Mouse (Mus musculus) regulatory T cell (primary cell): Measurements from ENCODE around the gene Uba2.
"Not testable (repeated sequence)": the region's sequence is repeated elsewhere in the genome, so short reads cannot be mapped to it uniquely, and the experiment has no call there.

ENCODE experiments used
- in situ Hi-C: fragments of 300-600 bp; cut with MboI, MseI; formaldehyde crosslinking; loops from one replicate; pipeline ENCODE4 v1.15.1; 2025; ENCODE audit warnings: high pct_unique_total_duplicates

Gene Uba2

DNA sequence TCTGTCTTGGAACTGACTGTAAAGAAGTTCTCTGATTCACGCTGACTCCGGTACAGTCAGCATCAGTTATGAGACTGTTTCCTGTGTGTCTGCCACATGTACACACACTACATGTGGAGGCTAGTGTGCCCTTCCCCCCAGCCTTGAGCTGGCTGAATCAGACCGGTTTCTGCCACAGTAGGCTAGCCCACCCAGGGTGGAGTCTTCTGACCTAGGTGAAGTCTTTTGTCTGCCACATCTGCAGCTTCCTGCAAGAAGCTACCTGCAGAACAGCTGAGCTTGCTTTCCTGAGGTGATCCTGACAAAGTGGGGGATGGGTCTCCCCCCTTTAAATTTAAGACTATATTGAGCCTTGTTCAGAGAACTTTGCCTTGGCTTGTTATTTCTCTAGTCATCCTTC is at the start of gene Uba2:
Uba2 (minus strand) TSS at position 146 of the 400 bp plus-strand sequence.
- in situ Hi-C loops: no loop called here

DNA sequence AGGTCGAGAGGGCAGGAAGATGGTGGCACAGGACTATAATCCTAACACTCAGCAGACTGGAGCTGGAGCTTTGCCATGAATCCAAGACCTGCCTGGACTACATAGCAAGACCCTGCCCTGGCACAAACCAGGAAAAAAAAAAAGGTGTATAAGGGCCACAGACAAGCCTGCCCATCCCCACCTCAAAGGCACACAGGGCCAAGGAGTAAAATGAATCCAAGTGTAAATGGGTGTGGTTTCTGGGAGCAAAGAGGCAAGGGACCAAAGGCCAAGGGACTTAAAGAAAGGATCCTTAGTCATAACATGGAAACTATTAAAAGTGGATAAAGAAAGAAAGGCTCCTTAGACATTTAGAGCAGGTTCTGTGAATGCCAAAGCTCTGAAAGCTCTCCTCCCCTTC is 49.1 kb upstream of the Uba2 start:
- in situ Hi-C loops: no loop called here

DNA sequence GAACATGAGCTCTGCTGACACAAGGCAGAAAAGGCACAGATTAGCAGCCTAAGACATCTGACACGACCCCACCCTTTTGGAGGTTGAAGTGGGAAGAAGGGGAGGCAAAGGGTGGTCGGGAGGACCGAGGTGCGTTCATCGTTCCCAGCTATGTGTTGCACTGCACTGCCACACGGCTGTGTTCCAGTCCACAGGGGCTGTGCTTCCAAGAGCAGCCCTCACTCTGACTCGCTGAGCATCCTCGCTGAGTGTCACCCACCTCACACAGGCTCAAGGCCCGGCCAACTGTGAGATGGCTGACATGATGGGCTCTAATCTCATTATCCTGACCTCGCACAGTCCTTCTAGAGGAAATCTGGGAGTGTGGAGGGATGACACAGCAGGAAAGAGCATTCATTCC is 47.1 kb upstream of the Uba2 start:
- in situ Hi-C loops: no loop called here

DNA sequence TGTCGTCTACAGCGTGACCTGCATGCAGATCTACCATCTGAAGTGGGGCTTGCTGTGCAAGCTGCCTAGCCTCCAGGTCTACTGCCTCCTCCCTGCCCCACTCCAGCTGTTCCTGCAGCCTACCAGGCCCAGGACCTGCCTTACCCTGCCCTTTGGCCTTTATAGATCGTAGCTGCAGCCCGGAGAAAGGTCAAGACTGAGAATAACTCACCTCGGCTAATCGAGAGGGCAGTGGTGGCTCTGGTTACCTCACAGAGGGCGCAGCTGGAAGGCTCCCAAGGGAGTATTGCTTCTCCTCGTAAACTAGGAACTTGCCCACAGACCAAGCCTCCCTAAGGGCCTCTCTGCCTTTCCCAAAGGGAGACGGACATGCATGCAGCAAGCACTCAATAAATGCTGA is 46.1 kb upstream of the Uba2 start:
- in situ Hi-C loops: no loop called here

DNA sequence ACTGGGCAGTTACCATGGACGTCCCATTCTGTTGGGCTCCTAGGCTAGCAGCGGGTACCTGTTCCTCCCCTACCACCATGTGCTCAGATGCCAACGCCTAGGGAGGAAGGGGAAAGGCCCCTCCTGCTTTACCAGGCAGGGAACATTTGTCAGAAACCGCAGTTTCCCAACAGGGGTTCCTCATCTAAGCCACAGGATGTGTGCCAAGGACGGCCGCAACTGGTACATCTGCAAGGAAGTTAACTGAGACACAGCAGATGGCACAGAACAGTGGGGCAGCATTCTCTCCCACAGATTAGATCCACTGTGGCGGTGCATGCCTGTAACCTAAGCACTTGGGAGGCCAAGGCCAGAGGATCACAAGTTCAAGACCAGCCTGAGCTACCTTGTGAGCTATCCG is 45.2 kb upstream of the Uba2 start:
- in situ Hi-C loops: no loop called here

DNA sequence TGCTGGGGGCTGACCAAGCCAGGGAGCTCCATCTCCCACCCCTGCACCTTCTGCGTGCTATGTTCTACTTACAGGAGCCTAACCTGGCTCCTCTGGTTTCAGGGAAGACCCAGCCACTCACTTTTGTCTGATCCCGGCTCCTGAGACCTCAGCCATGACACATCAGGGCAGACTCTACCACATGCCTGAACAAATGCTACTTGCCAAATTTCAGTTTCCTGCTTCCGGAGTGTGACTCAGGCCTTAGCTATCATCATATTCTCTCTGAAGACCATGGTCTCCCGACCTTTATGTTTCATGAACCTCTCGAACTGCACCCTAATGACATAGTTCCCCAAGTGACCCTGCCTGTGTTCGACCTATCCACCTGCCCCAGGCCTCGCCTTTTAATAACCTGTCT is 43.9 kb upstream of the Uba2 start:
- in situ Hi-C loops: no loop called here

DNA sequence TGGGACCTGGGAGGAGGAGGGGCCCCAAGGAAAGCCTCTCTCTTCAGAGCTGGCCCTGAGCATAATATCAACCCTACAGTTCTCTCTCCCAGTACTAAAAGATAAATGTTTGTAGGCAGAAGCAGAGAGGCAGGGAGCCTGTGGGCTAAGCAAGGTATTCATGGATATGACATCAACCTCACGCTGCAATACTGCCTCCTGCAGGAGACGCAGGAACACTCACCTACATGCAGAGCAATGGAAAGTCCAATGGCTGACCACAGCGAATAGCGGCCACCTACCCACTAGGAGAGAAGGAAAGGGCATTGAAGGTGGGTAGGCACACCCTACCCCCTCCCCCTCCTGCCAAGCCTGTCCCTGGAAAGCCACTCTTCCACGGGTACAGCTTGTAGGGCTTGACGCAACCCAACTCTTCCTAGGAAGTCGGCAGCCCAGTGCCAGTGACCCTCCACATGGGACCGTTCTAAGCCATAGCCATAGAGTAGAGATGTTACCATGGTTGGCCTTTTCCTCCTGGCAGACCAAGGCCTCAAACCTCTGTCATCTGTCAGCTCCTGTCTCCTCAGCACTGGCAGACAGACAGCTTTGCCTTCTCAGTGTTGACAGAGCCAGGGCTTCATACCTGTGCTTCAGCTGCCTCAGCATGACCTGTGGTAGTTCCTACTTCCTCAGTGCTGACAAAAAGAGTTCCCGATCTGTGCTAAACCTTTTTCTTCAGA is 38.8 kb upstream of the Uba2 start:
- in situ Hi-C loops: no loop called here

DNA sequence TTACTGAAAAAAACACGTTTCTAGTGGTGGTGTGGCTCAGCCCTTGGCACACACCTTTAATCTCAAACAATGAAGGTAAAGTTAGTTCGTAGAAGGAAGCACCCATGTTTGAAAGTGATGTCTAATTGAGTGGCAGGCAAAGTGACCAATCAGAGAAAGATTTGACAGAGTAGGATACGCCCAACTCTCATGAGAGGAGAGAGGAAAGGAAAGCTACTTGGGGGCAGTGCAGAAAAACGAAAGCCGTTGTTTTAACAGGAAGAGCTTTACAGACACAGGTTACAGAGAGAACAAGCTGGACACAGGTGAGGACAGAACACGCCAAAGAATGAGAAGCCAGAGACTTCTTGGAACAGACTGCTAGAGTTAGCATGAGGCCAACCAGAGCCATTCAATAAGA is 36.9 kb upstream of the Uba2 start:
- in situ Hi-C loops: no loop called here

DNA sequence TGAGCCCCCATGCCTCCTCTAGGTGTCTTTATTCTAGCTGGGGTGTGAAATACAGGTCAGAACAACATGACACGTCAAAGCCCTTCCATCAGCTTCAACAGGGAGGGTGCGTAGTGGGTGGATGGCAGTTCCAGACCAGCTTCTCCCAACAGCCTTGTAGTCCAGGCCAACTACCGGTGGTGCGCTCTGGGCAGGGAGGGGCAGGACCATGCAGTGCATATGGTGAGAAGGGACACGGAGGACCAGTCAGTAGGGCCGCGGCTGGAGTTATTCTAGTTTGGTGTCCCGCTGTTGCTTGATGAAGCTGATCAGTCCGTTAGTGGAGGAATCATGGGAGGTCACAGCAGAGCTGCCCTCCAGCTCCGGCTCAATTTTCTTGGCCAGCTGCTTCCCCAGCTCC is 32.7 kb upstream of the Uba2 start:
- in situ Hi-C loops: not testable (repeated sequence)

DNA sequence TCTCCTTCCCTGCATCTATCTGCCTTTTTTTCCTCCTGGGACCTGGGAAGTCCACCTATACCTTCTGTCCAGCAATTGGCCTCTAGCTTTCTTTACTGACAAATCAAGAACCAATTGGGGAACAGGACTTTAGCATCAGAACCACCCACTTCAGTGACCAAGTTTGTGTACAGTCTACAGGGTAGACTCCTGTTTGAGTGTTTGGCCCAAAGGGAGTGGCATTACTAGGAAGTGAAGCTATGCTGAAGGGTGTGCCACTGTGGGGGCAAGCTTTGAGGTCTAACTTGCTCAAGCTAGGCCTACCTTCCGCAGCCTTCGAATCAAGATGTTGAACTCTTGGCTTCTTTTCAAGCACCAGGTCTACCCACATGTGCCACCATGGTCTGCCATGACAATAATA is 31.4 kb upstream of the Uba2 start:
- in situ Hi-C loops: no loop called here

DNA sequence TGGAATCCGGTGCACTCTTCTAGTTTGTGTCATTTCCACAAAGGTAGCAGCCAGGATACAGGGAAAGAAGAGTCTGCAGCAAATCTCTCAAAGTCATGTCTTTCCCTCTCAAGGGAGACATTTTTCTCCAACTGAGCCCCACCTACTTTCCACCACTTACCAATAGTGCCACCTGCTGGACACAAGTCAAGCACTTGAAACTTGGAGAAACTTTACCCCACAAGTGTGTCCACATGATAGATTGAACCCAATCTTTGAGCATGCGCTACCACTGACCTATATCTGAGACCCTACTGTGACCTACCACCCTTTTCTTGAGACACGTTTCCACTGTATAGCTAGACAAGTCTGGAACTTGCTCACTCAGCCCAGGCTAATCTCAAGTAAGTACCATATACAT is 28.9 kb upstream of the Uba2 start:
- in situ Hi-C loops: no loop called here

DNA sequence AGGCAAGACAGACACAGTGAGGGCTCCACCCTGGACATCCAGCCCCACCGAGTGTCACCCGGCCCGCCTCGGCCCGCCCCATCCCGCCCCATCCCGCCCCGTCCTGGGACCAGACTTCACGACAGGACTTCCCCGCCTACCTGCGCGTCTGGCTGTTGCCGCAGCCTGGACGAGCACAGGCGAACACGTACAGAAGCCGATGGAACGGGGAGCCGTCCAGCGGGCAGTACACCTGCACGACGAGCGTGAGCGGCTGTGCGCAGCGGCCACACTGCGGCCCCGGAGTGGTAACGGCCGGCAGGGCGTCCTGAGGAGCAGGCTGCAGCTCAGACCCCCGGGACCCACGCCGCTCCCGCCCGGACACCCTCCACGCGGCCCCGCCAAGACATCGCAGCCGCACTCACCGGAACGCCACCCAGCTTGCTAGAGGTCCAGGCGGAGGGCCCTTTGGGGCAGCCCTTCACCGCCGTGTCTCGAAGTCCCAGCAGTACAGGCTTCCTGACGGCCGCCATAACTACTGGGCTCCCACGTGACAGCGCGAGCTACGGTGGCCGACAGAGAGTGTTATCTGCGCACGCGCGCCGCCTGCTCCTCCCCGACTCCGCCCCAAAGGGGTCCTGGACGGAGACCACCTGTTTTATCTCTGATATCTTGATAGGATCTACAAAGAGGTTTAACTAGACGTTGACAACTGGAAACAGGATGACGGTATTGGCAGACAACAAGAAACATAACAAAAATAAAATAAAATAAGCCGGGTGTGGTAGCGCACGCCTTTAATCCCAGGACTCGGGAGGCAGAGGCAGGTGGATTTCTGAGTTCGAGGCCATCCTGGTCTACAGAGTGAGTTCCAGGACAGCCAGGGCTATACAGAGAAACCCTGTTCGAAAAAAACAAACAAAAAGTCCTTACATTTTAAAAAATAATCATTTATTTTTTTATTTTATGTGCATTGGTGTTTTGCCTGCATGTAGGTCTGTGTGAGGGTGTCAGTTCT is 27.0 kb upstream of the Uba2 start, which contains the start of gene Pdcd2l:
Pdcd2l (minus strand) TSS at position 530 of the 997 bp plus-strand sequence.
- in situ Hi-C loops: no loop called here

DNA sequence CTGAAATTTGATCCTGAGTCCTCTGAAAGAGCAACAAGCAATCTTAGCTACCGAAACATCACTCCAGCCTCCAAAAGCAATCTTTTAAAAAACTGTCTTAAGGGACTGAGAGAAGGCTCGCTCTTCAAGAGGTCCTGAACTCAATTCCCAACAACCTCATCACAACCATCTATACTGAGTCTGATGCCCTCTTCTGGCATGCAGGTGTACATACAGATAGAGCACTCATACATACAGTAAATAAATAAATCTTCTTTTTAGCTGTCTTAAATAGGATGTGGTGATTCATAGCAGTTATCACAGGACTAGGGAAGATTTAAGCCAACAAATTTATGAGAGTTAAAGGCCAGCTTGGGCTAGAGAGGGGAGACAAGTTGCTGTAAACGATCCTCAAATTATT is 26.2 kb upstream of the Uba2 start:
- in situ Hi-C loops: no loop called here

DNA sequence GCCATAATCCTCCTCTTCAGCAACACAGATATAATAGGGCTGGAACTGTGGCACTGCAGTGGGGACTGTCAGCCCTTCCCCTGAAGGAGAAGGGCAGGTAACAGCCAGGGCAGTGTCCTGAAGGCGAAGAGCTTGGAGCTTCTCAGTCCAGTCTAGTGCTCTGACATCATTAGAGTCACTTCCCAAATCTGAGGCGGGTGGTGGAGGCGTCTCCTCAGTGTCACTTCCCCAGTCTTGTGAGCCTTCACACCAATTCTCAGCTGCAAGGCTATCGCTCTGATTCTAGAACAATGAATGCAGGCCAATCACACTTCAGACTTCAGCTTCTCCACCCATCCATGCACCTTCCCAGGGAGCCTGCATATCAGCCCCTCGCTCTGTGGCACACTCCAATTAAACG is 23.4 kb upstream of the Uba2 start:
- in situ Hi-C loops: no loop called here

DNA sequence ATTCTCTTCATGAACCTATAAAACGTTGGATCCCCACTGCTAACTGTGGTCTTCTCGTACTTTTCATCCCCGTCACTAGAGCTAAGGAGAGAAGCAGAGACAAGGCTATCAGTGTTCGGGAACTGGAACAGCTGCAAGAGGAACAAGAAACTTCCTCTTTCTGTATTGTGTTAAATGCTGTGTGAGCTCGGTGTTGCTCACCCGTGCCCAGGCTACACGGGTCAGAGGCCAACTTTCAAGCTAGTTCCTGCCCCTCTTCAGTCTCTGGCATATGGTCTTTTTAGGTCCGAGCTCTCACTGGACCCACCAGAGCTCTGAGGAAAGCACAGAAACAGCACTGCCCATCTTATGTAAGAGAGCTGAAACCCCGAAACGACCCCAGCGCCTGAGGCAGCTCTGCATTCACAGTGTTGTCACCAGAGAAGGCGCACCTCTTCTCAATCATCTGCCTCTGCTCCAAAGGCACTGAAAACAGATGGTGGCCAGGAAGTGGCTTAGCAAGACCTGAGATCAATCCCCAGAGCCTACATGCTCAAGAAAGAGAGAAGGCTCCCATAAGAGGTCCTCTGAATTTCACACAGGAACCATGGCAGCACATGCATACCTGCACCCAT is 20.1 kb upstream of the Uba2 start:
- in situ Hi-C loops: no loop called here

DNA sequence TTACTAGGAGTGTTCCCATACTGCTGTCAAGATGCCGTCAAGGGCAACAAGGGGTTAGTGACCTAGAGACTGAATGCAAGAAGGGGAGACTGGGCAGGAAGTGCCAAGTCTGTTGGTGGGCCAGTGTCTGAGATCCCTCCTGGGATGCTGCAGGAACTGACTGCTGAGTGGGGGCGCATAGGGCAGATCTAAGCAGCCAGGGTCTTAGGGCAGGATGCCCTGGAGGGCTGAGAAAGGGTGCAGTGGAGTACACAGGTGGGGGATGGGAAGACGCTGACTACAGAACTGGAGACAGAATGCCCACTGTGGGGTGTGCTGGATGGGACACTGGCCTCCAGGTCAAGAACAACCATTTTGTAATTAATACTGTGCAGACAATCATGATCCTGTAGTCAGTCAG is 14.4 kb upstream of the Uba2 start:
- in situ Hi-C loops: no loop called here

DNA sequence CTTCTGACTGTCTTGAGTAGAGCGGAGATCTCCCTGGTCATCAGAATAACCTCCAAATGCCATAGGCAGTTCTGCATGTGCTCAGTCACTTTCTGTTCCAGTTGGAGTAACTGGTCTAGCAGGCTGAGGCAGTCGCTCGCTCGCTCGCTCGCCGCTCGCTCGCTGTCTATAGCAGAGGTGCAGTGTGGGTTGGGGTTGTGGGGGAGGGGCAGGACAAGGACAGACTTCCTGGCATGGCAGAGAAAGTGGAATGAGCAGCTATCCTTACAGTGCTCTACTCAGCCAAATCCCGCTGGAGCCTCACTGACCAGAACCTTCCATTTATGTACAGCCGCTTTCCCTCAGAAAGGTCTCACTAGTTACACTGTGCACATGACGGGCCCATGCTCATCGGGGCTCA is 14.0 kb upstream of the Uba2 start:
- in situ Hi-C loops: no loop called here

DNA sequence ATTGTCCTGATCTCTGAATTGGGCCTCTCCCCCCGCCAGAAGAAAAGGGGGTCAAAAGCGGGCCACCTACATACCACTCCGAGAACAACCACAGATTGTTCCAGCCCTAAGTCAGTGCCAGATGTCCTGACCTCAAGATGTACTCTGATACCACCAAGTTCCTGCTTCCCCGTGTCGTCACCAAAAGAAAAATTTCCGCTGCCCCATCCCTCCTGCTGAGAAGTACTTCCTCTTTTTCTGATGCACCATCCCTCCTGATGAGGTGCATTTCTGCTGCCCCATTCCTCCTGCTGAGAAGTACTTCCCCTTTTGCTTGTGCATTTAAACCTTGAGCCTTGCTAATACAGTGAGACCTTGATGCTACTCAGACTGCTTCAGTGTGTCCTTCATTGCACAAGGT is 6.8 kb upstream of the Uba2 start:
- in situ Hi-C loops: not testable (repeated sequence)

DNA sequence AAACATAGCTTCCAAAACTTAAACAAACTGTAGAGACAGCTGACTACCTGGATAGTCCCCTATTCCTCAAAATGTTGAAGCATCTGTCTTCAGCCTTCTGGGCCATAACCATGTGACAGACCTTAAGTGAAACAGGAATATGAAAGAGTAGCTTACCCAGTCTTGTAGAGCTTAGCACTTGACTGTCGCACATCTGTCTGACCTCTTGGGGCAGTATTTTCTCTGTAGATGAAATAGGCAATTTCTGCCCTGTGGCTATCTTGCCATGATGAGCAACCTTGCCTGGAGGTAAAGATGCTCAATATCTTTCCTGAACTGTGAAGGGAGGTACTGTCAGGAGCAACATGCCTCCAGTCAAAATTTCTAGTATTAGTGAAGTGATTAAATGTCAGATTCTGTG is 2.9 kb upstream of the Uba2 start:
- in situ Hi-C loops: no loop called here

DNA sequence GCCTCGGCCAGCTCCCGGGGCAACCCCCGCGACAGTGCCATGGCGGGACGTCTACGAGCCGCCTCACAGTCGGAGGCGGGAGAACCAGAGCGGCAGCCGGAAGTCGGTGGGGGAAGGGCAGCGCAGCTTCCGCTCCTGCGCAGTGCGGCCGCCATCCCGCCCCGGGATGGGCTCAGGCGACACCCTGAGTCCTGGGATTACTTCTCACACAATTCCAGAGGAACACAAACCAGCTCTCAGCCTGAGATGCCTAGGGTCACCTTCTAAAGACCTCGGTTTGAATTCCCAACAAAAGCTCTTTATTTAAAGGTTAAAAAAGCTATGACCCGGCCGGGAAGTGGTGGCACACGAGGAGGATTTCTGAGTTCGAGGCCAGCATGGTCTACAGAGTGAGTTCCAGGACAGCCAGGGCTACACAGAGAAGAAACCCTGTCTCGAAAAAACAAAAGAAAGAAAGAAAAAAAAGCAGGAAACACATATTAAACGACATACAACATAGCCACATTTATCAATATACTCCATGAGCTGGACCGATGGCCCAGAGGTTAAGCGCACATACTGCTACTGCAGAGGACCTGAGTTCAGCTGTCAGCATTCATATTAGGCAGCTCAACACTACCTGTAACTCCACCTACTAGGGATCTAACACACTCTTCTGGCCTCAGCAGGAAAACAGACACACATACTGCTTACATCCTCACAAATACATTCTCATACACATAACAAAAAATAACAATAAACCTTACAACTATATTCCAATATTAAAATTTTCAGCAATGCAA is 738 bp downstream of the Uba2 start:
- in situ Hi-C loops: no loop called here

DNA sequence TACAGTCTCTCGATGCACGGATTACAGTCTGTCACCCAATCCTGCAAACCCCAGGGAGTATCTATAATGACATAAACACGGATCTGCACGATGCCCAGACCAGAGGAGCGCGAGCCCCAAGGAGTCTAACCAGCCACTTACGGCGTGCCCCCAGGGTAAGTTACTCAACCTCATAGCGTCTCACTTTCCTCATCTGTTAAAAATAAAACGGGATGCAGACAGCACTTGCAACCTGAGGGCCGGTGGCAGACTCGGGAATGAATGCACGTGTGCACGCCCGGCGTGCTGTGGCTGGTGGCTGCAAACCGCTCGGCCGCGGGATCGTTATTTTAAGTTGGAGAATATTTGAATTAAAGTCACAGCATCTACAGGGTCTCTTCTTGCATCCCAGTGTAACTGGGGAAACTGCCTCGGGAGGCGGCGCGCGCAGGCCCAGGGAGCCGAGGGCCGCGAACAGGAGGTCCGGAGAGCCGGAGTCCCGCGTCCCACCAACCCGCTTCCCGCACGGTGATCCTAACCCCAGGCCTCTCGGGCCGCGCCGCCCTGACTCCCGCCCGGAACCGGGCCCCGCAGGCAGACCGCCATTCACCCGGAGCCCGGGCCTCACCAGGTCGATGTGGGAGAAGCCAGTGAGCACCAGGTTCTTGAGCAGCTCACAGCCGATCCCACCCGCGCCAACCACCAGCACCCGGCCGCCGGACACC is 1.5 kb downstream of the Uba2 start:
- in situ Hi-C loops: no loop called here
